Mouse (Mus musculus) hindbrain, embryonic 10.5 days (tissue): ENCODE data around the gene Cyfip2. TPM values are rescaled to one million over a fixed set of nuclear protein-coding genes. Genes with fewer than 3 reads are reported as not detected.

Source experiments
- DNase-seq: peaks from one replicate; pipeline ENCODE4 v3.0.0-alpha.2; 2017; ENCODE audit warnings: low spot score
- H3K27ac ChIP-seq: fragments of 300-500 bp; sonication (generic); 2 replicates; pipeline ENCODE4 v1.5.1; 2016; ENCODE audit warnings: mild to moderate bottlenecking, moderate library complexity
- H3K27me3 ChIP-seq: fragments of 300-500 bp; sonication (generic); 2 replicates; pipeline ENCODE4 v1.6.1; 2016; ENCODE audit warnings: mild to moderate bottlenecking; ENCODE audit not compliant: poor library complexity, insufficient read depth, severe bottlenecking
- H3K36me3 ChIP-seq: fragments of 300-500 bp; sonication (generic); 2 replicates; pipeline ENCODE4 v1.6.1; 2016; ENCODE audit warnings: mild to moderate bottlenecking, moderate library complexity
- H3K4me1 ChIP-seq: fragments of 300-500 bp; sonication (generic); replicated peaks from 2 replicates; pipeline ENCODE4 v1.6.1; 2016; ENCODE audit warnings: mild to moderate bottlenecking
- H3K4me3 ChIP-seq: fragments of 300-500 bp; sonication (generic); 2 replicates; pipeline ENCODE4 v1.5.1; 2016; ENCODE audit warnings: mild to moderate bottlenecking, moderate library complexity
- H3K9me3 ChIP-seq: fragments of 300-500 bp; sonication (generic); 2 replicates; pipeline ENCODE4 v1.6.1; 2016; ENCODE audit warnings: mild to moderate bottlenecking, moderate library complexity
- WGBS: fragments of 180-500 bp; shearing (Covaris S2); methylation state at CpG from one replicate; pipeline ENCODE4 v1.1.7; 2016; 5-methylcytosine and 5-hydroxymethylcytosine counted together
- polyA plus RNA-seq: library from polyadenylated mRNA; unstranded; fragments of >200 nt; fragmentation: Nextera tagmentation; extraction: Ambion mirVana; gene quantifications from 2 replicates; pipeline ENCODE4 v1.2.1, GENCODE M21; 2016

Cyfip2 gene
- polyA plus RNA-seq, 1 experiment from 2014 or later = 46.1 TPM

DNA sequence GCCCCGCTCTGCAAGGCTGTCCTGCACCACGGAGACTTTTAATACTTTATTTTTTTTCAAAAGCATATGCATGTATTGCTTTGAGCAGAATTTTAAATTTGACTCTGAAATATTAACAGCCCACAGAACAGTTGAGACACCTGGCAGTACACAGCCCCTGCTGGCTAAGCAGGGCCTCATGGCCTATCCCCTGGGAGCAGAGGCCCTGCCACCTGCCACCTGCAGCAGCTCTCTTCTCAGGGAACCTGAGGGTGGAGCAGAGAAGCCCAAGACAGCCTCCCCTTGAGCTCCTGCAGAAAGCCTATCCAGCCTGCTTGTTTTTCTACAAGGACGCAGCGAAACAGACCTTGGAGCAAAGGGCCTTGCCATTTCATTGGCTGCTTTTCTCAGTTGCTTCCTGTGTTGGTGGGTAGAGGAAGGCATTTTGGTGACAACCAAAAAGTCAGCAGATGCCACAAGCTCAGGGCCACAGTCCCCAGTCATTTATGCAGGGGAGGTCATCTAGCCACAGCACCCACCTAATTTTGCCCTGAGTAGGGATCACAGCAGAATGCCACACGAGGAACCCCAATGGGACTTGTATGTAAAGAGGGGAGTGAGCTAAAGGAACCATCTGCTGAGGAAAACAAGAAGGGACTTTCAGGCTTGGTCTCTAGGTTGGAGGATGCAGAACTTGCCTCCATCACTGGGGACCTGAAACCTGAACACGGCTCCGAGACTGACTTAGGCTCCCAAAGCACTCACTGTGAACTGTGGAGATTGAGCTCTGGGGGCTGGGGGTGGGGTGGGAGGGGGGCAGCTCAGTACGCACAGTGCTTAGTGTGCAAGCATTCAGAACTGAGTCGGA, 7.6 kb downstream of the Cyfip2 start:
- Histone ChIP-seq H3K36me3 (no peaks in the 10 kb centered on the region), H3K4me3 (no peak overlapping the region), H3K9me3 (no peaks in the 10 kb centered on the region), H3K27me3 (no peaks in the 10 kb centered on the region), H3K27ac (no peak overlapping the region), H3K4me1 (peaks cover 30% of the 10 kb centered on the region)
- DNase-seq = no peak
- 88% methylated on average over 9 of the region's 9 CpGs for WGBS

DNA sequence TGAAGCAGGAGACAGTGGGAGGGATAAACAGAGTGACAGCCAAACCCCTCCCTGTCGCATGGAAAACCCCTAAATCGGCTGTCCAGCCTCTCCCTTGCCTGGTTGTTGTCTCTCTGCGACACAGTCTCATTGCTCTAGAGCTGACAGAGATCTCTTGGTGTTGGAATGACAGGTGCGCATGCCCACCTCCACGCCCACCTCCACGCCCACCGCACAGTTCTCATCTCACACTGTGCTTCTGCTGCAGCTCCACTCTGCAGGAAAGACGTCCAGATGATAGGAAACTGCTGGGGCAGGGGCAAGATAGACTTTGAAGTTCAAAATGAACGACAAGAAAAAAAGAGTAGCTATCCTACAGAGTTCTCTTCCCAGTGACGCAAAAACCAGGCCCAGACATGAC, 8.6 kb downstream of the Cyfip2 start:
- Histone ChIP-seq H3K4me3 (no peak overlapping the region), H3K27me3 (no peaks in the 10 kb centered on the region), H3K9me3 (no peaks in the 10 kb centered on the region), H3K4me1 (peaks cover 20% of the 10 kb centered on the region), H3K36me3 (no peaks in the 10 kb centered on the region), H3K27ac (no peak overlapping the region)
- DNase-seq = no peak
- WGBS = 84% methylated on average over 10 of the region's 10 CpGs

GRCm38 (mm10) chr11:46302471-46302870, 10.2 kb downstream of the Cyfip2 start:
- no peak for DNase-seq
- no peaks in the 10 kb centered on the region for H3K9me3 ChIP-seq
- no peak overlapping the region for H3K4me3 ChIP-seq
- no peak overlapping the region for H3K27ac ChIP-seq
- peaks cover 16% of the 10 kb centered on the region for H3K4me1 ChIP-seq
- no peaks in the 10 kb centered on the region for H3K27me3 ChIP-seq
- 91% methylated on average over 9 of the region's 9 CpGs for WGBS
- H3K36me3 ChIP-seq = no peaks in the 10 kb centered on the region

DNA sequence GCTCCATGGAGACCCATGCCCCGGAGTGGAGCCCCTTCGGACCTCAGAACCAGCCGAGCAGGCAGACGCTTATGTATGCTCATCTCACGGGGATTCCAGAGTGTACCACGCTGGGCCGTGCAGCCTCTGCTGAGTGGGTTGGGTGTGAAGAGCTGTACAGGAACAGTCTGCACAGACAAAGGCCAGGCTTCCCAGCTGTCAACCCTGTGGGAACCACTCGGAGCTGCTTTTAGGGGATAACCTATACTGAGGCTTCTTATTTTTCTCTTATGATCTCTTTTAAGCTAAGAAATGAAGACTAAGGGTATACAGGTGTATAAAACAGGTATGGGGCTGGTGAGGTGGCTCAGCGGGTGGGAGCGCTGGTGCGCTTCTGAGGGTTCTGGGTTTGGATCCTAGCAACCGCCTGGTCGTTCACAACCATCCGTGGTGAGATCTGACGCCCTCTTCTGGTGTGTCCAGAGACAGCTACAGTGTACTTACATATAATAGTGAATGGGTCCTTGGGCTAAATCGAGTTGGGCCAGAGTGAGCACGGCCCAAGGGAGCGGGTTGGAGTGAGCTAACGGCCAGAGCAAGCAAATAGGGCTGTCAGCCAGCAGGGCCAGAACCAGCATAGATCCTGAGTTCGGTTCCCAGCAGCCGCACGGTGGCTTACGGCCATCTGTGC, 10.9 kb downstream of the Cyfip2 start:
- H3K4me1 ChIP-seq = peaks cover 16% of the 10 kb centered on the region
- H3K27me3 ChIP-seq = no peaks in the 10 kb centered on the region
- H3K36me3 ChIP-seq = no peaks in the 10 kb centered on the region
- H3K9me3 ChIP-seq = no peaks in the 10 kb centered on the region
- H3K4me3 ChIP-seq = no peak overlapping the region
- 89% methylated on average over 23 of the region's 23 CpGs for WGBS
- no peak for DNase-seq
- no peak overlapping the region for H3K27ac ChIP-seq

DNA sequence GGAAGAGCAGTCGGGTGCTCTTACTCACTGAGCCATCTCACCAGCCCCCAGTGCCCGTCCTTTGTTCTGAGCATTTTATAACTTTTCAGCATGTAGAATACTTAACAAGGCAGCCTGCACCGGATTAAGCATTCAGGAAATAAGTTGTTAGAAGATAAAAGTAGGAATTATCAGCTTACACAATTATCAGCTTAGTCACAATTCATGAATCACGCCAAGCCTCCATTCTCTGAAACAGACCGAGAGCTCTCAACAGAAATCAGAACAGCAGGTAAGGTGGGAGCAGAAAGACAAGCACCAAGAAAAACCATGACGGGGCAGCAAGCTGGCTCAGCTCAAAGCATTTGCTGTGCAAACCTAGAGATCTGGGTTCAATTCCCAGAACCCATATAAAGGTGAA, 12.8 kb downstream of the Cyfip2 start:
- DNase-seq = no peak
- Histone ChIP-seq H3K4me1 (peaks cover 9% of the 10 kb centered on the region), H3K36me3 (no peaks in the 10 kb centered on the region), H3K27ac (no peak overlapping the region), H3K9me3 (no peaks in the 10 kb centered on the region), H3K4me3 (no peak overlapping the region), H3K27me3 (no peaks in the 10 kb centered on the region)
- WGBS = 83% methylated on average over 6 of the region's 6 CpGs

GRCm38 (mm10) chr11:46298889-46299785, 13.5 kb downstream of the Cyfip2 start:
- no peaks in the 10 kb centered on the region for H3K27me3 ChIP-seq
- no peaks in the 10 kb centered on the region for H3K36me3 ChIP-seq
- no peaks in the 10 kb centered on the region for H3K9me3 ChIP-seq
- no peak overlapping the region for H3K4me3 ChIP-seq
- DNase-seq = no peak
- peaks cover 7% of the 10 kb centered on the region; the same call in 1 of the 2 replicates for H3K4me1 ChIP-seq
- H3K27ac ChIP-seq = no peak overlapping the region
- WGBS = 75% methylated on average over 13 of the region's 13 CpGs

DNA sequence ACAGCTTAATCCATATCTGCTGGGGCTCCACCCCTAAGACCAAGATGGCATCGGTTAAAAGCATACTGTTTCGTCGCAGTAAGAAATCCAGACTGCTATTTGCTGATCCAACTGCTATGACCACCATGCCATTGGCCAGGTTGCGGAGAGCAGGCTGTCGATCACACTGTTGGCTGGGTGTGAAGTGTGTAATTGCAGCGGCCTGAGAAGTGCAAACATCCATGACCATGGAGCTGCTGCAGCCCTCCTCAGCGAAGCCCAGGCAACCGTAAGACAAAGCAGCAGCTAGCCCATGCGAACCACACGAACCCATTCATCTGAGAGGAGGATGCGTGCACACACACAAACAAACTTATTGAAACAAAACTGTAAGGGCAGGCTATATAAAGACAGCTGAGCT, 18.3 kb downstream of the Cyfip2 start:
- Histone ChIP-seq H3K36me3 (peaks cover 4% of the 10 kb centered on the region), H3K27me3 (no peaks in the 10 kb centered on the region), H3K9me3 (no peaks in the 10 kb centered on the region), H3K4me3 (no peak overlapping the region), H3K27ac (no peak overlapping the region), H3K4me1 (peaks cover 10% of the 10 kb centered on the region)
- no peak for DNase-seq
- 81% methylated on average over 11 of the region's 11 CpGs for WGBS

GRCm38 (mm10) chr11:46293491-46293890, 19.2 kb downstream of the Cyfip2 start:
- peaks cover 13% of the 10 kb centered on the region for H3K36me3 ChIP-seq
- no peak overlapping the region for H3K27ac ChIP-seq
- no peaks in the 10 kb centered on the region for H3K9me3 ChIP-seq
- peaks cover 12% of the 10 kb centered on the region for H3K4me1 ChIP-seq
- no peaks in the 10 kb centered on the region for H3K27me3 ChIP-seq
- WGBS = 91% methylated on average over 5 of the region's 5 CpGs
- H3K4me3 ChIP-seq = no peak overlapping the region
- no peak for DNase-seq

- DNase-seq = peak; percentile 32
- peaks cover 24% of the 10 kb centered on the region for H3K36me3 ChIP-seq
- H3K9me3 ChIP-seq = no peaks in the 10 kb centered on the region
- no peaks in the 10 kb centered on the region; the same call in 1 of the 2 replicates for H3K27me3 ChIP-seq
- H3K27ac ChIP-seq = no peak overlapping the region
- H3K4me3 ChIP-seq = no peak overlapping the region
- peaks cover 12% of the 10 kb centered on the region for H3K4me1 ChIP-seq
- 36% methylated on average over 10 of the region's 10 CpGs for WGBS
Observed at GRCm38 (mm10) chr11:46290988-46291405, 21.7 kb downstream of the Cyfip2 start.

DNA sequence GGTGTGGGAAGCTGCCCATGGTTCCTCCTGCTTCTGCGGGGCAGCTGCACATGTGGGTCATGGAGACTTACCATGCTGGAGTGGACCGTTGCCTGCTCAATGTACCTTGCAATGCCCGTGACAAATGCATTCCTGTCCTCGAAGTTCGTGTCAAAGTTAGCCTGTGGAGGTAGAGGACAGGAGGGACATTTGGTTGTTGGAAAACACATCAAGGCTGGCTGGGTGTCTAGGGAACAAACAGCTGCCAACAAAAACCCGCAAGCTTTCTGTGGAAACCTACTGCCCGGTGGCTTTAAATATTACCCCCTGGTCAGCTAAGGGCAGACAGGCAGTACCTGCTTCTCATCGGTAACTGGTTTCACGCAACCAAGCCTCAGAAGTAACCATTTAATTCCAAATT, 23.1 kb downstream of the Cyfip2 start:
- no peak overlapping the region for H3K27ac ChIP-seq
- peaks cover 12% of the 10 kb centered on the region for H3K4me1 ChIP-seq
- H3K27me3 ChIP-seq = no peaks in the 10 kb centered on the region; the same call in 1 of the 2 replicates
- peaks cover 28% of the 10 kb centered on the region for H3K36me3 ChIP-seq
- H3K4me3 ChIP-seq = no peak overlapping the region
- no peaks in the 10 kb centered on the region for H3K9me3 ChIP-seq
- 92% methylated on average over 9 of the region's 9 CpGs for WGBS
- DNase-seq = no peak

DNA sequence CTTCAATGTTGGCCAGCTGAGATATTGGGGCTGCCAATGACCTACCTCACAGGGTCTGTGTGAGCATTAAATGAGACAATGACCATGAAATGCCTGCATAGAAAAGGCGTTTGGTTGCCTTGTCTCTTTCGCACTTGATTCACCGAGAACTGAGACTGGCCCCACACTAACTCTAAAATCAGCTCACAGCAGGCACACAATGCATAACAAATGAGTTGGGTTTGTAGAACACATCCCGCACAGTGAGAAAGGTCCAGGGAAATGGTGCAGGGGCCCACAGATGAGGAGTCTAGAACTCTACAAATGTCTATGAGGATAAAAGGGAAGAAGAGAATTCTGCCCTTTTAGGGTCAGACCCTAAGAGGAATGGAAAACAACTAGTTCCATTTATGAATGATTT, 23.6 kb downstream of the Cyfip2 start:
- Histone ChIP-seq H3K27ac (no peak overlapping the region), H3K4me3 (no peak overlapping the region), H3K4me1 (peaks cover 12% of the 10 kb centered on the region), H3K27me3 (no peaks in the 10 kb centered on the region; the same call in 1 of the 2 replicates), H3K9me3 (no peaks in the 10 kb centered on the region), H3K36me3 (peaks cover 34% of the 10 kb centered on the region)
- no peak for DNase-seq
- WGBS = 49% methylated on average over 4 of the region's 4 CpGs

DNA sequence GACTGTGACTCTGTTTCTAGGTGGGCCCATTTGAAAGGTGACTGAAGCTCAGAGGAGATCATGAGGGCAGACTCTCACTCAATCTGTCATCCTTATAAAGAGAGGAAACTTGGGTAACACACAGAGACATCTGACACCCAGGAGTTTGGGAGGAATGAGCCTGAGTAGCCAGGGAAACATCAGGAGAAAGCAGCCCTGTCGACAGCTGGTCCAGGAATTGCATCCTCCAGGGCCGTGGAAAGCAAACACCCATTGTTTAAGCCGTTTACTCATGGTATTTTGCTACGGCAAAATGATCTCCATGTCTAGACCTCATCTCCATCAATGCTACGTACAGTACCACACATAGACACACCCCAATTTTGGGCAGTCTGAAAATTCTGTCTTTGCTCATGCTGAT, 24.6 kb downstream of the Cyfip2 start:
- WGBS = 77% methylated on average over 5 of the region's 5 CpGs

More for the DNA sequence above, 24.6 kb downstream of the Cyfip2 start:
- Histone ChIP-seq H3K27me3 (no peaks in the 10 kb centered on the region; the same call in 1 of the 2 replicates), H3K27ac (no peak overlapping the region), H3K4me1 (peaks cover 12% of the 10 kb centered on the region), H3K4me3 (no peak overlapping the region), H3K9me3 (no peaks in the 10 kb centered on the region), H3K36me3 (peaks cover 43% of the 10 kb centered on the region)
- no peak for DNase-seq
